Mouse (Mus musculus) bone marrow macrophage, adult 2 months (primary cell): ENCODE measurements around the gene Polr2a.

Source experiments
- CTCF ChIP-seq: IDR thresholded peaks from 2 replicates; pipeline ENCODE4 v1.5.1; 2012; ENCODE audit warnings: low read depth, mild to moderate bottlenecking, low read length, moderate library complexity
- POLR2A ChIP-seq: IDR thresholded peaks from 2 replicates; pipeline ENCODE4 v1.6.1; 2012; ENCODE audit warnings: mild to moderate bottlenecking, low read depth, low read length, borderline replicate concordance

- TF ChIP-seq CTCF, result no peak
- TF ChIP-seq POLR2A, result no peak
Observed at GRCm38 (mm10) chr11:69767625-69767909, 9.1 kb upstream of the Polr2a start.
